Mouse (Mus musculus): ENCODE data around the gene Gm9887.

GRCm38 (mm10) chr12:69414826-69415572 is 42.7 kb upstream of the Gm9887 start:
- TF ChIP-seq CTCF (conservative IDR thresholded peaks at IDR 0.05; ENCODE audit: low read length) (no peak), NANOG (IDR thresholded peaks at IDR 0.05; ENCODE audit: borderline replicate concordance, low read length) (no peak)

All from E14TG2a.4 (cell line).